Mouse (Mus musculus): ENCODE results near the gene Txndc5. TPM values are rescaled to one million over a fixed set of nuclear protein-coding genes. Genes with fewer than 3 reads are reported as not detected.

Gene Txndc5
- polyA plus RNA-seq, 1 experiment, result 29.2 TPM

- H3K9me3 ChIP-seq, result no peaks in the 10 kb centered on the region
- no peaks in the 10 kb centered on the region for H3K27me3 ChIP-seq (replicated peaks)
- TF ChIP-seq FLI1 (IDR thresholded peaks at IDR 0.05; ENCODE audit: low read length) (no peak), GATA1 (IDR thresholded peaks at IDR 0.05; ENCODE audit: borderline replicate concordance, low read length) (no peak)
- peaks cover 96% of the 10 kb centered on the region for H3K36me3 ChIP-seq (replicated peaks; ENCODE audit: low read length)
- H3K4me1 ChIP-seq, result peaks cover 34% of the 10 kb centered on the region
- no peak overlapping the region for H3K4me3 ChIP-seq (replicated peaks)
Measured at GRCm38 (mm10) chr13:38515431-38515830, 13.2 kb downstream of the Txndc5 start.

GRCm38 (mm10) chr13:38513921-38514320 is 14.7 kb downstream of the Txndc5 start:
- TF ChIP-seq GATA1 (IDR thresholded peaks at IDR 0.05; ENCODE audit: borderline replicate concordance, low read length) (no peak), FLI1 (IDR thresholded peaks at IDR 0.05; ENCODE audit: low read length) (no peak)
- peaks cover 96% of the 10 kb centered on the region for H3K36me3 ChIP-seq (replicated peaks; ENCODE audit: low read length)
- H3K4me3 ChIP-seq (replicated peaks), result no peak overlapping the region
- H3K27me3 ChIP-seq (replicated peaks), result no peaks in the 10 kb centered on the region
- H3K4me1 ChIP-seq, result peaks cover 33% of the 10 kb centered on the region
- H3K9me3 ChIP-seq, result no peaks in the 10 kb centered on the region

GRCm38 (mm10) chr13:38511979-38512378 is 16.6 kb downstream of the Txndc5 start:
- Histone ChIP-seq H3K9me3 (no peaks in the 10 kb centered on the region), H3K36me3 (replicated peaks; ENCODE audit: low read length) (peaks cover 94% of the 10 kb centered on the region), H3K27me3 (replicated peaks) (no peaks in the 10 kb centered on the region), H3K4me3 (replicated peaks) (no peak overlapping the region), H3K4me1 (peaks cover 33% of the 10 kb centered on the region)
- TF ChIP-seq FLI1 (IDR thresholded peaks at IDR 0.05; ENCODE audit: low read length) (no peak), GATA1 (IDR thresholded peaks at IDR 0.05; ENCODE audit: borderline replicate concordance, low read length) (no peak)

GRCm38 (mm10) chr13:38509681-38510341 is 18.8 kb downstream of the Txndc5 start:
- Histone ChIP-seq H3K9me3 (no peaks in the 10 kb centered on the region), H3K36me3 (replicated peaks; ENCODE audit: low read length) (peaks cover 94% of the 10 kb centered on the region), H3K27me3 (replicated peaks) (no peaks in the 10 kb centered on the region), H3K4me3 (replicated peaks) (no peak overlapping the region), H3K4me1 (peaks cover 33% of the 10 kb centered on the region)
- TF ChIP-seq FLI1 (IDR thresholded peaks at IDR 0.05; ENCODE audit: low read length) (no peak), GATA1 (IDR thresholded peaks at IDR 0.05; ENCODE audit: borderline replicate concordance, low read length) (no peak)

- Histone ChIP-seq H3K36me3 (replicated peaks; ENCODE audit: low read length) (peaks cover 94% of the 10 kb centered on the region), H3K4me1 (peaks cover 7% of the 10 kb centered on the region)
- TF ChIP-seq GATA1 (IDR thresholded peaks at IDR 0.05; ENCODE audit: borderline replicate concordance, low read length) (no peak), FLI1 (IDR thresholded peaks at IDR 0.05; ENCODE audit: low read length) (no peak)
Measured at GRCm38 (mm10) chr13:38506936-38507335, 21.7 kb downstream of the Txndc5 start.

GRCm38 (mm10) chr13:38506320-38506719 is 22.3 kb downstream of the Txndc5 start:
- no peaks in the 10 kb centered on the region for H3K27me3 ChIP-seq (replicated peaks)
- peaks cover 94% of the 10 kb centered on the region for H3K36me3 ChIP-seq (replicated peaks; ENCODE audit: low read length)
- H3K4me3 ChIP-seq (replicated peaks), result no peak overlapping the region
- peaks cover 3% of the 10 kb centered on the region; the same call in 1 of the 2 replicates for H3K4me1 ChIP-seq
- TF ChIP-seq GATA1 (IDR thresholded peaks at IDR 0.05; ENCODE audit: borderline replicate concordance, low read length), result no peak
- no peak for TF ChIP-seq FLI1 (IDR thresholded peaks at IDR 0.05; ENCODE audit: low read length)
- H3K9me3 ChIP-seq, result no peaks in the 10 kb centered on the region

More at GRCm38 (mm10) chr13:38506936-38507335, 21.7 kb downstream of the Txndc5 start:
- Histone ChIP-seq H3K9me3 (no peaks in the 10 kb centered on the region), H3K27me3 (replicated peaks) (no peaks in the 10 kb centered on the region), H3K4me3 (replicated peaks) (no peak overlapping the region)

GRCm38 (mm10) chr13:38503137-38503849 is 25.3 kb downstream of the Txndc5 start:
- Histone ChIP-seq H3K36me3 (replicated peaks; ENCODE audit: low read length) (peaks cover 94% of the 10 kb centered on the region), H3K4me3 (replicated peaks) (no peak overlapping the region), H3K4me1 (no peaks in the 10 kb centered on the region), H3K9me3 (no peaks in the 10 kb centered on the region), H3K27me3 (replicated peaks) (no peaks in the 10 kb centered on the region)
- no peak for TF ChIP-seq GATA1 (IDR thresholded peaks at IDR 0.05; ENCODE audit: borderline replicate concordance, low read length)
- TF ChIP-seq FLI1 (IDR thresholded peaks at IDR 0.05; ENCODE audit: low read length), result no peak

- peaks cover 5% of the 10 kb centered on the region; the same call in 1 of the 2 replicates for H3K9me3 ChIP-seq
- H3K4me1 ChIP-seq, result no peaks in the 10 kb centered on the region
- no peaks in the 10 kb centered on the region for H3K27me3 ChIP-seq (replicated peaks)
- H3K4me3 ChIP-seq (replicated peaks), result no peak overlapping the region
- TF ChIP-seq GATA1 (IDR thresholded peaks at IDR 0.05; ENCODE audit: borderline replicate concordance, low read length) (no peak), FLI1 (IDR thresholded peaks at IDR 0.05; ENCODE audit: low read length) (no peak)
- peaks cover 75% of the 10 kb centered on the region for H3K36me3 ChIP-seq (replicated peaks; ENCODE audit: low read length)
Measured at GRCm38 (mm10) chr13:38501314-38501713, 27.3 kb downstream of the Txndc5 start.

- Histone ChIP-seq H3K4me1 (no peaks in the 10 kb centered on the region), H3K9me3 (peaks cover 5% of the 10 kb centered on the region; the same call in 1 of the 2 replicates), H3K27me3 (replicated peaks) (peaks cover 2% of the 10 kb centered on the region), H3K36me3 (replicated peaks; ENCODE audit: low read length) (peaks cover 29% of the 10 kb centered on the region), H3K4me3 (replicated peaks) (no peak overlapping the region)
- TF ChIP-seq GATA1 (IDR thresholded peaks at IDR 0.05; ENCODE audit: borderline replicate concordance, low read length) (no peak), FLI1 (IDR thresholded peaks at IDR 0.05; ENCODE audit: low read length) (no peak)
Measured at GRCm38 (mm10) chr13:38496715-38497114, 31.9 kb downstream of the Txndc5 start.

- Histone ChIP-seq H3K36me3 (replicated peaks; ENCODE audit: low read length) (no peaks in the 10 kb centered on the region), H3K9me3 (peaks cover 11% of the 10 kb centered on the region), H3K4me1 (no peaks in the 10 kb centered on the region), H3K4me3 (replicated peaks) (no peak overlapping the region), H3K27me3 (replicated peaks) (peaks cover 5% of the 10 kb centered on the region)
- TF ChIP-seq FLI1 (IDR thresholded peaks at IDR 0.05; ENCODE audit: low read length) (no peak), GATA1 (IDR thresholded peaks at IDR 0.05; ENCODE audit: borderline replicate concordance, low read length) (no peak)
Measured at GRCm38 (mm10) chr13:38486767-38487166, 41.9 kb downstream of the Txndc5 start.

Measured in megakaryocyte, embryonic 14.5 days (primary cell).